Mouse (Mus musculus): ENCODE data around the gene Lce1j. TPM values are rescaled to one million over a fixed set of nuclear protein-coding genes. Genes with fewer than 3 reads are reported as not detected.

Lce1j gene
- polyA plus RNA-seq, 1 experiment from 2014 or later: not detected

Other genes with a start within 250 kb of the Lce1j start
- gene Ivl, start 216.8 kb downstream of the Lce1j start, polyA plus RNA-seq (2016; fragmentation: Nextera tagmentation; extraction: Ambion mirVana): not detected in 2 replicates
- not detected in 2 replicates for gene Smcp, start 201.5 kb downstream of the Lce1j start, polyA plus RNA-seq (2016; fragmentation: Nextera tagmentation; extraction: Ambion mirVana)
- not detected in 2 replicates for gene 2210017I01Rik, start 183.0 kb downstream of the Lce1j start, polyA plus RNA-seq (2016; fragmentation: Nextera tagmentation; extraction: Ambion mirVana)
- gene Lce6a, start 168.9 kb downstream of the Lce1j start, polyA plus RNA-seq (2016; fragmentation: Nextera tagmentation; extraction: Ambion mirVana): not detected in 2 replicates
- gene Lce1a1, start 142.2 kb downstream of the Lce1j start, polyA plus RNA-seq (2016; fragmentation: Nextera tagmentation; extraction: Ambion mirVana): not detected in 2 replicates
- not detected in 2 replicates for gene Lce1b, start 133.6 kb downstream of the Lce1j start, polyA plus RNA-seq (2016; fragmentation: Nextera tagmentation; extraction: Ambion mirVana)
- not detected in 2 replicates for gene Lce1a2, start 120.2 kb downstream of the Lce1j start, polyA plus RNA-seq (2016; fragmentation: Nextera tagmentation; extraction: Ambion mirVana)
- not detected in 2 replicates for gene Lce1c, start 111.3 kb downstream of the Lce1j start, polyA plus RNA-seq (2016; fragmentation: Nextera tagmentation; extraction: Ambion mirVana)
- gene Lce1d, start 103.3 kb downstream of the Lce1j start, polyA plus RNA-seq (2016; fragmentation: Nextera tagmentation; extraction: Ambion mirVana): not detected in 2 replicates
- not detected in 2 replicates for gene Lce1e, start 81.4 kb downstream of the Lce1j start, polyA plus RNA-seq (2016; fragmentation: Nextera tagmentation; extraction: Ambion mirVana)
- not detected in 2 replicates for gene Lce1f, start 70.2 kb downstream of the Lce1j start, polyA plus RNA-seq (2016; fragmentation: Nextera tagmentation; extraction: Ambion mirVana)
- gene Gm38119, start 51.4 kb downstream of the Lce1j start, polyA plus RNA-seq (2016; fragmentation: Nextera tagmentation; extraction: Ambion mirVana): not detected in 2 replicates
- gene Lce1g, start 38.2 kb downstream of the Lce1j start, polyA plus RNA-seq (2016; fragmentation: Nextera tagmentation; extraction: Ambion mirVana): not detected in 2 replicates
- not detected in 2 replicates for gene Lce1h, start 25.4 kb downstream of the Lce1j start, polyA plus RNA-seq (2016; fragmentation: Nextera tagmentation; extraction: Ambion mirVana)
- not detected in 2 replicates for gene Lce1i, start 11.6 kb downstream of the Lce1j start, polyA plus RNA-seq (2016; fragmentation: Nextera tagmentation; extraction: Ambion mirVana)
- not detected in 2 replicates for gene Lce1k, start 17.4 kb upstream of the Lce1j start, polyA plus RNA-seq (2016; fragmentation: Nextera tagmentation; extraction: Ambion mirVana)
- not detected in 2 replicates for gene Kprp, start 36.7 kb upstream of the Lce1j start, polyA plus RNA-seq (2016; fragmentation: Nextera tagmentation; extraction: Ambion mirVana)
- gene Lce1l, start 60.8 kb upstream of the Lce1j start, polyA plus RNA-seq (2016; fragmentation: Nextera tagmentation; extraction: Ambion mirVana): not detected in 2 replicates
- gene 2310050C09Rik, start 79.7 kb upstream of the Lce1j start, polyA plus RNA-seq (2016; fragmentation: Nextera tagmentation; extraction: Ambion mirVana): not detected in 2 replicates
- gene Lce3a, start 135.7 kb upstream of the Lce1j start, polyA plus RNA-seq (2016; fragmentation: Nextera tagmentation; extraction: Ambion mirVana): not detected in 2 replicates
- not detected in 2 replicates for gene Lce3b, start 142.5 kb upstream of the Lce1j start, polyA plus RNA-seq (2016; fragmentation: Nextera tagmentation; extraction: Ambion mirVana)
- not detected in 2 replicates for gene Lce3c, start 154.0 kb upstream of the Lce1j start, polyA plus RNA-seq (2016; fragmentation: Nextera tagmentation; extraction: Ambion mirVana)
- gene Lce3d, start 166.9 kb upstream of the Lce1j start, polyA plus RNA-seq (2016; fragmentation: Nextera tagmentation; extraction: Ambion mirVana): not detected in 2 replicates
- not detected in 2 replicates for gene Lce3e, start 176.5 kb upstream of the Lce1j start, polyA plus RNA-seq (2016; fragmentation: Nextera tagmentation; extraction: Ambion mirVana)
- gene Lce3f, start 201.7 kb upstream of the Lce1j start, polyA plus RNA-seq (2016; fragmentation: Nextera tagmentation; extraction: Ambion mirVana): not detected in 2 replicates
- gene Crct1, start 225.2 kb upstream of the Lce1j start, polyA plus RNA-seq (2016; fragmentation: Nextera tagmentation; extraction: Ambion mirVana): not detected in 2 replicates
- gene Lce1m, start 228.5 kb upstream of the Lce1j start, polyA plus RNA-seq (2016; fragmentation: Nextera tagmentation; extraction: Ambion mirVana): not detected in 2 replicates